Mouse (Mus musculus) spleen, postnatal 36 days (tissue): ENCODE measurements around the gene Tut1.
A peak's percentile ranks its signal among the peaks of the same experiment; 100 is the strongest.

Experiments used
- DNase-seq, 2 experiments: peaks; one replicate each; pipeline ENCODE4 v3.0.0; 2022; ENCODE audit warnings: low spot score in 2 of 2, mixed read lengths in 1 of 2

Tut1 gene

DNA sequence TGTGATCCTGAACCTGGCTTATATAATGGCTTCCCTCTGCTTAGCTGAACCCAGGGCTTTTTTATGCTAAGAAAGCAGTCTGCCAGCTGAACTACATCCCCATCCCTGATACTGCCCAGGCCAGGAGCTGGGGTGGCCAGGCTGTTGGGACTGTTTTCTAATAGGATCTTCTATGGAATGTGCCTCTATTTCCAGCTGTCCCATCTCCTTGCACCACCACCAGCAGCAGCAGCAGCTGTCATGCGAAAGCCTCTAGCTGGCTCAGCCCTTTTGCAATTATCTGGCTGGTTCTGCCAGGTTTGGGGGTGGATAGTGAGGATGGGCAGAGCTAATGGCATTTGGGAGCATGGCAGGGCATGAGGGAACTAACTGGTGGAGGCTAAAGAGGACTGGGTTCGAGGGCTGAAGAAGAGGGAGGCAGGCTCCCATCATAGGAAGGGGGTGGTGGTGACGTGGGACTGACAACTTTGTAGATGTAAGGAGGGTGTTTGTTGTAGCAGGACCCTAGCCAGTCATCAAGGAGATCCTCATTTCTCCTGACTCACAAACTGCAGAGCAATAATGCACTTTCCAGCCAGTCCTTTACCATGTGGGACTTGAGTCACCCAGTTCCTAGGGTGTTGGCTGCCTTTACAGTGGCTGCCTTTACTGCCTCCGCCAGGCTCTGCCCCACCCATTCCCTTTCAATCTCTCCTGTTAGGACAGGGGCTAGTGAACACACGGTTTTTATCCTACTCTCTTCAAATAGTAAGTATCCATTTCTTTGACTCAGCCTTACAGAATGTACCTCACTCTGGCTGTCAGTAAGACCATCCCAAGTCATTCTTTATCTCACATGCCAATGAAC is 28.9 kb downstream of the Tut1 start:
- DNase-seq = no peak

DNA sequence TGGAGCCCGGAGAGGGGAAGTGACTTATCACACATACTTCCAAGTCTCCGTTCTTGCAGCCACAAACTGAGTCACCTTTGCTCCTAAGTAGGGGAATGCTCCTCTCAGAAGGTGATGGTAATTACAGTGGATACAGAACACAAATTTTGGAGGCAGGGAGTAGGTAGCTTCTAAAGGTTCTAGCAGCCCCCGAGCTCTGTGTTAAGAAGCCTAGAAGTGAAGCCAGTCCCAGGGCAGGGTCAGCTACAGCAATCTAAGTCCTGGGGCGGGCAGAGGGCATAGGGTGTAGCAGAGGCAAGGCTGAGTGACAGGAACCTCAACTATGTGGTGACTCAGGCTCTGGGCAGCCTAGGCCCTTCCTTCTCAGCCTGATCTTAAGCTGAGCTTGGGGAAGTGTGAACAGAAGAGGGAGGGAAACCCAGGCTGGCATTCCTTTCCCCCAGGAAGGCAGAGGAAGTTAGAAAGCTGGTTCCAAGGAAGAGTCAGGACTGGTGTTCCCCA is 29.6 kb downstream of the Tut1 start:
- no peak for DNase-seq

DNA sequence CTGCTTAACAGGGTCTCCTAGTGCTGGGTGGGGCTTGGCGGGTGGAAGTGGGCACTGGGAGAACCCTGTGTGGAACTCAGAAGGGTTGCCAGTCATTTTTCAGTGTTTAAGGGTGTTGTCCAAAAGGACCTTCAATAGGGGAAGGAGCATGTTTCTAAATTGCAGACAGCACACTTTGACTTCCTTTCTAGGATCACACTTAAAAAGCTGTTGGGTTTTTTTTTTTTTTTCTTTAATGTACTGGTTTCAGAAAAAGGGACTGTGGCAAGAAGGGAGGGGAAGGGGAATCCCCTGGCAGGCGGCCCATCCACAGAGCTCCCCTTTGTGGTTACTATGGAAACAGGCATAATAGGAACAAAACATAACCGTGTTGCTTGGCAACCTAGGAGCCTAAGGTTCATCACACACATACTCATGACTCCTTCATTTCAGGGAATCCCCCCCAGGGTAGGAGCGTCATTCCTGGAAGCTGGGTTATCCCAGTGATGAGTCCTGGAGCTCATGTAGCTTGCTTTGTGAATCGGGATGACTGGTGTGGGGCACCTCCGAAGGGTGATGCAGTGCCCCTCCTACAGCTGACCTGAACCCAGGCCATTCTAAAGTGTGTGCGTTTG is 30.7 kb downstream of the Tut1 start:
- peak; percentile 84 to 85 for DNase-seq

DNA sequence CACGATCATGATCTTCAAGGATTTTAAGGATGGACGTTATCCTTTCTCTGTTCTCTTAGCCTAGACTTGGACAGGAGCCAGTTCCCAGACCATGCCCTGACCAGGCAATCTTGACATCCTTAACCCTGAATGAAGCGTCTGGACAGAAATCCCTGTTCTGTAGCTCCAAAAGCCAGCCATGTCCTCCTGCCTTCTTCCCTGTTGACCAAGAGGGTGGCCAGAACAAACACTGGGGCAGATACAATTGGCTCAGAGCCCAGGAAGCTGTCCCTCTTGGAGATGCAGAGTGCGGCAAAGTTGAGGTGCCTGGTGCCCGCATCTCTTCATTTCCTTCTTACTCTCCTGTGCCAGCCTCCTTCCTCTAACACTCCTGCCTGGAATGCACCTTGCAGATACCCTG is 32.2 kb downstream of the Tut1 start:
- no peak for DNase-seq

DNA sequence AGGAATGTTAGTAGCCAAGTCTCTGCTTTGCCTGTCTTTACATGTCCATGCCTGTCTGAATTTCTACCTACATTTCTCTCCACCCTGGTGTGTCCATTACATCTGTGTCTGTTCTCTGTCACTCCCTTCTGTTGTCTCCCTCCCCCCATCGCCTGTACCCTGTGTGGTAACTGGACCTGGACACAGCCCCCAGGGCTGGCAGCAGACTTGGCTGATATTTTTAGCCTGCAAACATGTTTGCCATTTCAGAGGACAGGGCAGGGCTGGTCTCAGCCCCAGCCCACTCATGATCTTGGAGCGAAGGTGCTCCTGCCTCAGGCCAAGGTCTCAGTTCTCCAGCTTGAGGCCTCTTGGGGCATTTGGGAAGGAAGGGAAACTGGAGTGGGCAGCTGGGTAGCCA is 34.2 kb downstream of the Tut1 start:
- no peak for DNase-seq

DNA sequence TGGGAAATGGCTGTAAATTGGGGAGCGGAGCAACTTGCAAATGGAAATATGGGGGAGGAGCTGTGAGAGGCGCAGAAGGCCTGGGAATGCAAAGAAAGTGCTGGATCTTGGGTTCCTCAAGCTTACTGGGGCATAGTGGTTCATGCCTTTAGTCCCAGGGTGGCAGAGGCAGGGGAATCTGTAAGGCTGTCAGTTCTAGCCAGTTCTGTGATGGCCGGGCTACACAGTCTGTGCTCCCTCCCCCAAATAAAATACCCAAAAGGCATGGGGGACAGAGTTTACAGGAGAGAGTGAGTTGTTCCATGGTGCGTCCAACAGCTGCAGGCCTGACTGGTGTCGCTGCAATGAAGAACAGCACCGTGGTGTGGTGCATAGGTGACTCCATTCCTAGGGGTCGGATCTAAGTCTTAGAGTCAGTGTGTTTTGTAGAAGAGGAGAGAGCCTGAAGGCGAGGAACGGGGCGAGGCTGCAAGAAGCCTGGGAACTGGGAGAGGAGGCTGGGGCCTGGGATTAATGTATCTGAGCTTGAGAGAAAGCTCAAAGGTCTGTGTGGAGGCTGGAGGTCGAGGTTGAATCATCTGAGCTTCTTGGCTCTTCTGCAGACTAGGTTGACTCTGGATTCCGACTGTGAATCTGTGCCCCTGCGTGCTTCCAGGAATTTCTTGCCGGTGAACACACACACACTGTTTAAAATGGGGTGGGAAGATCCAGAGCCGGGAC is 34.9 kb downstream of the Tut1 start:
- DNase-seq = no peak

DNA sequence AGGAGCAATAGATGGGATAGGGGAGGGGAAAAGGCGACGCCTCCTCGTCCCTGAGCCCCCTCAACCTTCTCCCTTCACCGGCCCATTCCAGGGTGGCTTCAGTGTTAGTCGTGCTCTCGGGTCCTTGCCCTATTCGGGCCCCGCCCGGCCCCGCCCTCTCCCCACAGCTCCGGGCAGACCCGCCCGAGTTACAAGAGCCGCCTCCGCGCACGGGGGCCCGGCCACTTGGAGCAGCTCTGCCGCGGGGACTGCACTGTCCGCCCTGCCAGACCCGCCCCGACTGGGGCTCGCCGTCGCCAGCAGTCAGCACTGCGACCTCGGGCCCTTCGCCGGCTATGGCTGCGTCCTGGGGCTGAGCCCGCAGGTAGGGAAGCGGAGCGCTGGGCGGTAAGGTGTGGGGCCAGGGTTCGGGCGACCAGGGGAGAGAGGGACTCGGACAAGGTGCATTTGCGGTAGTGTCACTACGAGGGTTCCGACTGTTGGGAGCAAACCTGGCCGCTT is 35.5 kb downstream of the Tut1 start, which contains the start of gene Ahnak:
Ahnak (plus strand) TSS at position 219 of the 501 bp plus-strand sequence.
- peak; percentile 54 to 60 for DNase-seq

DNA sequence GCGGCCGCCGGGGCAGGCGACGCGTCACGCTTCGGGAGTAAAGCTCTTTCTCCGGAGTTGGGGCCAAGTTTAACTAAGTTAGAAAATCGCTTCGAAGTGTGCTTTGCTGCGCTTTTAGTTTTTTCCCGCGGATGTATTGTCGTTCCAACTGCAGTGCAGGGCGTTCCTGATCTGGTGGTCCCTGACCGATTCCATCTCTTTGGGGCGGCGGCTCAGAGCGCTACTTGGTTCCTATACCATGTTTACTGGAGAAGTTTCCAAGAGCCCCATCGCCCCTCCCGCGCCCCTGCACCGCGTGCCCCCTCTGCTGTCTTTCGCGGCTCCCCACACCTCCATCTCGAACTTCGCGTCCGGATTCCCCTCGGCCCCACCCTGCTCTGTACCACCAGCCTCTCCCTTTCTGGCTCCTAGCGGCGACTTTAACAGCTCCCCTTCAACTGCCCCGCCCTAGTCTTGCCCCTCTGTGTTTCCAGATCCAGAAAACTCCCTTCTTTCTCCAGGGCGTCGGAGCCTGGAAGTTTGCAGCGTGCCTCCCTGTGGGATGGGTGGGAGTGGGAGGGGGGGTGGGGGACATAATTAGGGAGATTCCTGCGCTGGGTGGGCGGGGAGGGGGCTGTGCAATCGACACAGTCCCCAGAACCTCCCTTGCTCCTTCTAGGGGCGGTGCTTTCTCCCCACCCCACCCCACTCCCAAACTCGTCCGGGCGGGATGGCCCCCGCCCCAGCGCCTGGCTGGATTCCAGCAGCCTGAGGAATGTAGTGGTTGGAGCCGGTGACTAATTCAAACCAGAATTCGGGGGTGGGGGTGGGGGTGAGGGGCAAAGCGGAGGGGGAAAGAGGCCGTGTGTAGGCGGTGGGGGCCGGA is 36.2 kb downstream of the Tut1 start:
- DNase-seq = peak; percentile 41 to 48

DNA sequence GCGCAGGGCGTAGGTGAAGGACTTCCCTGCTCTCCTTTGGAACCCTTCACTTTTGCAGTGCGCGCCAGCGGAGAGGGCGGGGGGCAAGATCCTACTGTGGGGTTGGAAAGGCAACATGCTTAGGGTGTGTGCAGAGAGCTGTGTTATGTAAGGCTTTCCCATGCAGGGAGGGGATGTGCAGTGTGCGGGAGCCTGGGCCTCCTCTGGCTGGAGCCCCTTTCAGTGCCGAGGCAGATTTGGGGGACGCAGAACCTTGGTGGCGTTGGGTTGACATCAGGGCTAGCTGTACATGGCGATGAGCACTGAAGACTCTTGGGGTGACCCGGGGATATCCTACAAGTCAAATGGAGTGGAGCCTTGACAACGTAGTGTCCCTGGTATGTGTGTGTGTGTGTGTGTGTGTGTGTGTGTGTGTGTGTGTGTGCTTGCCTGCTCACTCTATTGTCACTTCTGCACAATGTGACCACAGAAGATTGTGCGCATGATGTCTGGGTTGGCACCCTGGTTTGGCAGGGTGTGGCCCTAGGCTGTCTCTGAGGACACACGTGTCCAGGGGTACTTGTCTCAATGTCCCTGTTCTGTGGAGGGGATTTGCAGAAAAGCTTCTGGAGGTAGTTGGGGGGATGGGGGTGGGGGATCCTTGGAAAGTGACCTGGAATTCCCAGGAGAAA is 36.9 kb downstream of the Tut1 start:
- DNase-seq = no peak

DNA sequence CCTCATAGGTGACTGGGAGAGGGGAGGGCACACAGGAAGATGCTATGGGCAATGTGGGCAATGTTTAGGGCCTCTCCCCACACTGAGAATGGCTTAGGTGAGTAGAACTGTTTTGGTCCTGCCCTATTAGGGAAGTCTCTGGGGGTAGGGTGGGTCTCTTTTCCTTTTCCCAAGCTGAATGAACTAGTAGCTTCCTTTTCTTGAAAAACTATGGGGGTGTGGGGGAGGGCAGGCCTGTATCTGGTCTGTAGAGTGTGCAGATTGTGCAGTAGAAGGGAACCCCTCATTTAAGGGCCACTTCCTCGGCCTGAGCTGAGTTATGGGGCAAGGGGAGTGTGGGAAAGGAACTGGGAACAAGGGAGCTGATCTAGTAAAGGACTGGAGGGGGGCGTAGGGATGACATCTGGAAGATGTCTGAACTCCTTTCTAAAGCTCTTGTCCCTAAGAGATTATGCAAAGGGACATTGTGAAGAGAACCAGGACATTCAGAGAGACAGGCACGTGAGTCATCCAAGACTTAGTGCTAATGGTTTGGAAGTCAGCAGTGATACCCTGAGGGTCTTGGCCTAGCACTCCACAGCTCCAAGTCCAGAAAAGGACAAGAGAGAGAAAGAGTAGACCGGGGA is 37.7 kb downstream of the Tut1 start:
- DNase-seq = no peak

DNA sequence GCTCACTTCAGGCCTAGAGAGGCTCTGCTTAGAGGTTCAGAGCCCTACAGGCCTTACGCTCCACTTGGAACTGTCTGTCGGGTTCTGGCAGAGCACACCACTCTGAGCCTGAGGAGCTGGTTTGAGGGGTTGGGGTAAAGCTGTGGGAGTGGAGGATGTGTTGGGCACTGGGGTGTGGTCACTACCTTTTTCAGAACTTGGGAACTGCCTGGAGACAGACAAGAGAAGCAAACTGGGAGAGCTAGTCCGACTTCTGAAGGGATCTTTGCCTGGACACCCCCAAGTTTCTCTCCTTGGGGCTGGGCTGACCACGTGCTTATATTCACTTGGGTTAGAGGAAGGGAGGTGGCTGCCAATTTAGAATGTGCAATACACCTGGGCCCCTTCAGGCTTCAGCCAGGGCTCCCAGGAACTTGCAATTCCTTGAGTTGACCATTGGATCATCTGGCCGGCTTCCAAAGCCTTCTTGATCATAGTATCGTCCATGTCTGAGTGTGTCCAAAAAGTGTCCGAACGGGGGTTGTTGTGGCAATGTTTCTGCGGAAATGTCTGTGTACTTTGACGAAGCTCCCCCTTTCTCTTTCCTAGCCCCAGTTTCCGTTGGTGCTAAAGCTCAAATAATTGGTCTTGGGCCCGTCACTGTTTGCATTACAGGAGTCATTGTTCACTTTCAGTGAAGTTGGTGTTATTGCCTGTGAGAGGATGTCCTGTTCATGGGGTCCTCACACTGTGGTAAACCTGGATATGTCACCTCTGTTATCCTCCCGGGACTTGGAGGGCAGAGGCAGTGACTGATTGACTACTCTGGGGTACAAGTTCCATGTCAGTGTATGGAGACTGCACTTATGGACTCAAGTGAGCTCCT is 38.5 kb downstream of the Tut1 start:
- no peak for DNase-seq

DNA sequence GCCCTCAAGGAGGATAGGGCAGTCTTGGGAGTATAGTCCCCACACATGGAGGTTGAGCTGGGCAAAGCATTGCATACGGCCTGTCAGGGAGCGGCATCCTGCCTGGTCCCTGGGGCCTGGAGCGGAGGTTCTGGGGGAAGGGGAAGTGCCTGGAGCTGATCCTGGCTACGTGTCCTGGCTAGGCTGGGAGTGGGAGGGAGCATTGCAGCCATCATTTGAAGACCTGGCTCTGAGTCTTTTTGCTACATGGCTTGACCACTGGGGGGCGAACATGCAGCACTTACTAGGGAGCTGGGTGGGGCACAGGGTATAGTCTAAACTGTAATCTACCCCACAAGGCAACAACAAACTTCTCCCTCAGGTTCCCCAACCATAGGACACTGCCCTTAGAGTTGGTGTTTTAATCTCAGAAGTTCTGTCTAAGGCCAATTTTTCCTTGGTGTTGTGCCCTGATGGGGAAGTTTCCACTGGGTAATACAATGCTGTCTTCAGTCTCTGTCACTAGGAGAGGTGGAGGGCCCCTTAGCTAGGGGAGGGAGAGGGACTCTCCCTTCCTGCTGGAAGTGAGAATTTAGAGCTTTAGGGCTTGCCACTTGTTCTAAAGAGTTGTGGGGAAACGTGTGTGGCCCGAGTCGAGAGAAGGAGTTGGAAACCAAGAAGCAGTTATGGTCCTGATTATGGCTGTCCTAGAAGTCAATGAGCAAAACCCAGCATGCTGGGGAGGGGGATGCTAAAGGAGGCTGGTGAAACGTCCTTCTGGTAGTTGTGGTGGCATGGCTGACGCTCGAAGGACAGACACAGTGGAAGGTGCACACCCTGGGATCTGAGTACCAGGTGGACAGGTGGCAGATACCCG is 39.4 kb downstream of the Tut1 start:
- peak; percentile 81 to 86 for DNase-seq

DNA sequence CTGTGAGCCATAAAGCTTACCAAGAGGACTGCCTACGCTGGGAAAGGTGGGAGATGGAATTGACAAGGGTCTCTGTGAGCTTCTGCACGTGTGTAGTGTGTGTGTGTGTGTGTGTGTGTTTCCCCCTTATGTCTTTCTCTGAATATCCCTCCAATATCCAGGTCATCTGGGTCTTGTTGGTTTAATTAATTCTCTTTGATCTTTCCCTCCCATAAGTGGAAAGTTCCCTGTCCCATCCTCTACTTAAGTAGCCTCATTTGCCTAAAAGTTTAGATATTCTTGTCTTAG is 39.9 kb downstream of the Tut1 start:
- no peak for DNase-seq

DNA sequence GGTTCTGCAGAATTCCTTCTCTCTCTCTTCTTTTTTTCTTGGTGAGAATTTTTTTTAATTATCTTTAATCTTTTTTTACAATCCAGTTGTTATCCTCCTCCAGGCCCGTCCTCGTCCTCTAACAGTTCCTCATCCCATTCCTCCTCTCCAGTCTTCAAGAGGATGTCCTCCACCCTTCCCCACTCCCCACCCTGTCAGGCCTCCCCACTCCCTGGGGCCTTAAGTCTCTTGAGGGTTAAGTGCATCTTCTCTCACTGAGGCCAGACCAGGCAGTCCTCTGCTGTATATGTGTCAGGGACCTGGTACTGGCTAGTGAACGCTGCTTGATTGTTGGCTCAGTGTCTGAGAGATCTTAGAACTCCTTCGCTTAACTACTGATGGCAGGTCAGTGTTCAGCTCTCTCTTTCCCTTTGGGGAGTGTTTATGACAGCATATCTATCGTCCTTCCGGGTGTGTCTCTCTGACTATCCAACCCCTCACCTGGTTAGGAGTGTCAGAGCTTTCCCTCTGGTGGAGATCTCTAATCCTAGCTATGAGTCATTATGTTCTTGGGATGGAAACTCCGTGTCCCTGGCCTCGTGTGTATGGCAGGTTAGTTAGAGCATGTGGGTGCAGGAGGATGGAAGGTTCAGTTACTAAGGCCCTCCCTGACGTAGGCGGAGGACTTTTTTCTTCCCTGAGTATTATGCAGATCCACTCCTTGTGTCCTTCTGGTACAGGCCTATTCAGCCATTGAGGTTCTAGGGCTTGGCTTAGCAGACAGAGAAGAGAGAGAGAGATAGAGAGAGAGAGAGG is 41.4 kb downstream of the Tut1 start:
- no peak for DNase-seq

DNA sequence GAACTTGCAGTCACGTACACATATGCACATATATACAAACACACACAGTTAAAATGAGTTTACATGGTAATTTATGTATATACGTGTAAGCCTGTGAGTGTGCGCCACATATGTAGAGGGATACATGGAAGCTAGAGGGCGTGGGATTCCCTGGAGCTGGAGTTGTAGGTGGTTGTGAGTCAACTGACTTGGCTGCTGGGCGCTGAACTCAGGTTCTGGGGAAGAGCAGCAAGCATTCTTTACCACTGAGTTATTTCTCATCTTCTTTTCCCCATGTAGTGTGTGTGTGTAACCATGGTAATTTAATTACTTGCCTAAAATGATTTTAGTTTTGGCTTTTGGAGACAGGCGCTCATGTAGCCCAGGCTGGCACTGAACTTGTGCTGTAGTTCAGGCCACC is 43.0 kb downstream of the Tut1 start:
- no peak for DNase-seq

DNA sequence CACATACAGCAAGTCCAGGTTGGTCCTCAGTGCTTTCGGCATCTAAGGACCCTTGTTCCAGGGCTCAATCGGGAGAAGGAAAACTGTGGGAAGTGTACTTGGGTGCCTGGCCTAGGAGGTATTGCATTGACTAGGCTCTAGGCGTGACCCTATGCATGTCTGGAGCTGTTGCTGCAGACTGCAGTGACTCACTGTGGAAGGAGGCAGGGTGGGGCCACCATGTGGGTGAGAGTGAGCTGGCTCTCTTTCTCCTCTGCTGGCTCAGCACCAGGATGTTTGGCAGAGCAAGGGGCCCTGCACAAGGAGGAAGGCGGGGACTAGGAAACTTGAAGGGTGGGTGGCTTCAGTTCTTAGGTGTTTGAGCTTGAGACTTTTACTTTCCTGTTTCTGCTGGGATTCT is 43.9 kb downstream of the Tut1 start:
- peak; percentile 69 to 71 for DNase-seq

DNA sequence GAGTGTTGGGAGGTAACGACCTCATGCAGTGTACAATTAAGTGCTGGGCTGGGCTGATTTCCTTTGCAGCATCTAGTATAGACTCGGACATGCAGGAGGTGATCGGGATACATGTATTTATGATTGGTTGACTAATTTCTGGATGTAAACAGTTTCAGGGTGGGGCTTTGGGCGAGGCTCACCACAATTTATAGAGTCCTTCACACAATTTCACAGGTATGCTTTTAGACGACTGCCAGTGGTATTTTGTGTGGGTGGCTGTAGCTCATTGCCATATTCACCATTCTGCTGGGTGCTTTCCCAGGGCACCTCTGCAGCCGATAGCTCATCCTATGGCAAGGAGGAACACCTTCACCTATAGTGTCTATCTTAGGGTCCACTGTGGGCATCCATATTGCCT is 44.9 kb downstream of the Tut1 start:
- DNase-seq = no peak

DNA sequence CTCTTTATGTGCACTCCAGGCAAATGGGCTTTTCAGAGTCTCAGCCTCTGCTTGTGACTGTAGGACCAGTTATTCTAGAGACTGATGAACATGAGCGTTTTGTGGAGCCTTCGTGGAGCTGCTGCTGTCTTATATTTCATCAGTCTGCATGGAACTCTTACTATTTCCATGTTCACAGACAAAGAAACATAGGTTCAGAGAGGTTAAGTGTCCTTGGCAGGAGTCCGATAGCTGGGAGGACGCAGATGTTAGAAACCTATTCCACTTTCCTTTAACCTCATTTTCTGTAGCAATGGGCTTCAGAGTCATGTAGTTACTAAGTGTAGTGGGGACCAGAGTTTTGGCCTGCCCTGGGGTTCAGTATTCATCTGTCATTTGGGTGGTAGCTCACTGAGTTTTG is 45.6 kb downstream of the Tut1 start:
- no peak for DNase-seq
